Mouse (Mus musculus) cerebellum, adult 2 months (tissue): ENCODE measurements around the gene Camkmt.

Source experiments
- CTCF ChIP-seq: fragments of 200-500 bp; IDR thresholded peaks from 2 replicates; pipeline ENCODE4 v1.5.1; 2011; ENCODE audit warnings: low read depth, mild to moderate bottlenecking, control low read depth, low read length, moderate library complexity, borderline replicate concordance; ENCODE audit not compliant: insufficient read depth
- POLR2A ChIP-seq: fragments of 200-500 bp; IDR thresholded peaks from 2 replicates; pipeline ENCODE4 v1.6.1; 2011; ENCODE audit warnings: low read length, control low read depth, borderline replicate concordance; ENCODE audit not compliant: insufficient read depth

- TF ChIP-seq POLR2A (no peak), CTCF (no peak)
Measured at GRCm38 (mm10) chr17:85162569-85163271, 72.4 kb downstream of the Camkmt start.
